ENCODE assay signal across 15 mouse cellular contexts in genomic region chrX:106092939-106093338, GRCm38 (mm10). TPM values are rescaled to one million over a fixed set of nuclear protein-coding genes. Genes with fewer than 3 reads are reported as not detected.
DNase-seq lines count a peak whose midpoint lies in the region; ATAC-seq and TF ChIP-seq lines count a peak whose summit lies in the region.
"Had no signal": no experiment of that assay in that cellular context is flagged by ENCODE, and none has a peak within 500 bp of the region (broad histone marks: within the 10 kb centered on the region; RNA-seq: fewer than 3 reads in every experiment).

No protein-coding gene starts in this region.

- H3K4me2 ChIP-seq in heart, embryonic 13.5 days: no peak overlapping the region
- no peak overlapping the region for H3K4me2 ChIP-seq in midbrain, embryonic 11.5 days
- no peak overlapping the region for H3K4me2 ChIP-seq in midbrain, postnatal 0 days (ENCODE audit: low read depth, low read length, poor library complexity, severe bottlenecking)
- no peak overlapping the region; the same call in 1 of the 2 replicates for H3K4me2 ChIP-seq in forebrain, embryonic 12.5 days
- no peak overlapping the region for H3K4me2 ChIP-seq in neural tube, embryonic 12.5 days (replicated peaks)
- H3K4me2 ChIP-seq: heart, embryonic 15.5 days; liver, embryonic 13.5 days had no signal

- 43% methylated on average over 5 of the region's 5 CpGs for WGBS in heart, embryonic 13.5 days
- 21% methylated on average over 4 of the region's 5 CpGs for WGBS in midbrain, embryonic 11.5 days
- 20% methylated on average over 5 of the region's 5 CpGs for WGBS in midbrain, postnatal 0 days
- 25% methylated on average over 5 of the region's 5 CpGs for WGBS in forebrain, embryonic 12.5 days
- 17% methylated on average over 5 of the region's 5 CpGs for WGBS in neural tube, embryonic 12.5 days

- no peaks in the 10 kb centered on the region for H3K27me3 ChIP-seq in heart, embryonic 13.5 days (replicated peaks)
- no peaks in the 10 kb centered on the region for H3K27me3 ChIP-seq in midbrain, embryonic 11.5 days (ENCODE audit: control insufficient read depth, insufficient read depth, low read length)
- H3K27me3 ChIP-seq in midbrain, postnatal 0 days (ENCODE audit: insufficient read depth, low read length): no peaks in the 10 kb centered on the region
- peaks cover 4% of the 10 kb centered on the region; the same call in 1 of the 2 replicates for H3K27me3 ChIP-seq in forebrain, embryonic 12.5 days
- no peaks in the 10 kb centered on the region for H3K27me3 ChIP-seq in neural tube, embryonic 12.5 days (replicated peaks)
- H3K27me3 ChIP-seq: heart, embryonic 15.5 days; liver, embryonic 13.5 days had no signal

- intact Hi-C loops in heart, postnatal 25 days (cut with DNase I): no loop called here

- ATAC-seq in heart, embryonic 13.5 days (ENCODE audit: extremely low read depth, insufficient number of reproducible peaks, low FRiP score, low TSS enrichment): no peak
- ATAC-seq in midbrain, embryonic 11.5 days (ENCODE audit: low FRiP score): 0 out of 2 replicates have a peak, but pooled peaks have one; percentile 58
- ATAC-seq in midbrain, postnatal 0 days (ENCODE audit: low FRiP score): no peak
- 0 out of 2 replicates have a peak, but pooled peaks have one; percentile 60 for ATAC-seq in forebrain, embryonic 12.5 days (ENCODE audit: low FRiP score)
- ATAC-seq in neural tube, embryonic 12.5 days (ENCODE audit: low FRiP score, low read depth): peak; percentile 82
- ATAC-seq: inflammation-experienced regulatory T-cells, adult 6 months had no signal

- no peak overlapping the region for H3K9ac ChIP-seq in heart, embryonic 13.5 days
- no peak overlapping the region for H3K9ac ChIP-seq in midbrain, embryonic 11.5 days (ENCODE audit: low read length)
- no peak overlapping the region for H3K9ac ChIP-seq in midbrain, postnatal 0 days (replicated peaks; ENCODE audit: low read length, poor library complexity, severe bottlenecking)
- no peak overlapping the region for H3K9ac ChIP-seq in forebrain, embryonic 12.5 days
- H3K9ac ChIP-seq in neural tube, embryonic 12.5 days: no peak overlapping the region
- H3K9ac ChIP-seq: heart, embryonic 15.5 days; liver, embryonic 13.5 days had no signal

- TF ChIP-seq CTCF in midbrain, postnatal 0 days (IDR thresholded peaks at IDR 0.05): no peak

- no peak overlapping the region for H3K4me3 ChIP-seq in heart, embryonic 13.5 days
- H3K4me3 ChIP-seq in midbrain, embryonic 11.5 days (ENCODE audit: low read depth, low read length): no peak overlapping the region
- H3K4me3 ChIP-seq in midbrain, postnatal 0 days (ENCODE audit: low read depth, low read length): no peak overlapping the region
- no peak overlapping the region for H3K4me3 ChIP-seq in forebrain, embryonic 12.5 days (replicated peaks)
- H3K4me3 ChIP-seq in neural tube, embryonic 12.5 days: no peak overlapping the region
- H3K4me3 ChIP-seq: heart, embryonic 15.5 days; liver, embryonic 13.5 days had no signal

- H3K9me3 ChIP-seq in heart, embryonic 13.5 days: no peaks in the 10 kb centered on the region
- H3K9me3 ChIP-seq in midbrain, embryonic 11.5 days (ENCODE audit: control insufficient read depth, low read length): no peaks in the 10 kb centered on the region
- no peaks in the 10 kb centered on the region for H3K9me3 ChIP-seq in midbrain, postnatal 0 days (ENCODE audit: low read length)
- H3K9me3 ChIP-seq in forebrain, embryonic 12.5 days: no peaks in the 10 kb centered on the region
- no peaks in the 10 kb centered on the region for H3K9me3 ChIP-seq in neural tube, embryonic 12.5 days
- H3K9me3 ChIP-seq: heart, embryonic 15.5 days; liver, embryonic 13.5 days had no signal

- no peak for DNase-seq in heart, postnatal 25 days (ENCODE audit: low spot score)
- peak; percentile 82 for DNase-seq in midbrain, embryonic 11.5 days (ENCODE audit: low spot score, missing footprints)
- no peak for DNase-seq in midbrain, postnatal 0 days (ENCODE audit: low spot score)
- no peak for DNase-seq in cerebellum, adult 11 months
- no peak for DNase-seq in gastrocnemius, adult 18-20 months (ENCODE audit: low spot score)
- DNase-seq: adrenal gland, adult 2 months; B cell, adult 2 months; layer of hippocampus, postnatal 36 days; liver, embryonic 13.5 days; lung, postnatal 4 days had no signal

- H3K4me1 ChIP-seq in heart, embryonic 13.5 days: peaks cover 3% of the 10 kb centered on the region; the same call in 1 of the 2 replicates
- peaks cover 7% of the 10 kb centered on the region; the same call in 1 of the 2 replicates for H3K4me1 ChIP-seq in midbrain, embryonic 11.5 days (ENCODE audit: control insufficient read depth, insufficient read depth, low read length)
- H3K4me1 ChIP-seq in midbrain, postnatal 0 days (ENCODE audit: insufficient read depth, low read length): no peaks in the 10 kb centered on the region
- H3K4me1 ChIP-seq in forebrain, embryonic 12.5 days: peaks cover 4% of the 10 kb centered on the region
- peaks cover 3% of the 10 kb centered on the region; the same call in 1 of the 2 replicates for H3K4me1 ChIP-seq in neural tube, embryonic 12.5 days
- H3K4me1 ChIP-seq: heart, embryonic 15.5 days had no signal

- peaks cover 7% of the 10 kb centered on the region for H3K36me3 ChIP-seq in heart, embryonic 13.5 days
- H3K36me3 ChIP-seq in midbrain, embryonic 11.5 days (ENCODE audit: control insufficient read depth, insufficient read depth, low read length): no peaks in the 10 kb centered on the region
- H3K36me3 ChIP-seq in midbrain, postnatal 0 days (ENCODE audit: insufficient read depth, low read length): no peaks in the 10 kb centered on the region
- no peaks in the 10 kb centered on the region for H3K36me3 ChIP-seq in forebrain, embryonic 12.5 days (replicated peaks)
- H3K36me3 ChIP-seq in neural tube, embryonic 12.5 days: no peaks in the 10 kb centered on the region
- H3K36me3 ChIP-seq: heart, embryonic 15.5 days; liver, embryonic 13.5 days had no signal

- peak overlapping the region; percentile 53; the same call in 1 of the 2 replicates for H3K27ac ChIP-seq in heart, embryonic 13.5 days (replicated peaks)
- no peak overlapping the region for H3K27ac ChIP-seq in midbrain, embryonic 11.5 days (ENCODE audit: low read depth, low read length)
- no peak overlapping the region for H3K27ac ChIP-seq in midbrain, postnatal 0 days (ENCODE audit: low read depth, low read length)
- H3K27ac ChIP-seq in forebrain, embryonic 12.5 days: no peak overlapping the region
- no peak overlapping the region for H3K27ac ChIP-seq in neural tube, embryonic 12.5 days
- H3K27ac ChIP-seq: heart, embryonic 15.5 days; liver, embryonic 13.5 days had no signal

RNA-seq across cellular contexts. Expression of gene Tlr13, which starts 50.1 kb away (rescaled TPM):
- 0.33 and 0.35 TPM in 2 replicates for polyA plus RNA-seq in heart, embryonic 13.5 days (2015; fragmentation: Nextera tagmentation; extraction: Ambion mirVana)
- total RNA-seq in heart, postnatal 25 days (2021): 1 to 10 TPM; 1.2 to 1.4 TPM
- polyA plus RNA-seq in midbrain, embryonic 11.5 days (2014; fragmentation: Nextera tagmentation; extraction: Ambion mirVana): 0.19 and 0.27 TPM in 2 replicates
- total RNA-seq in midbrain, postnatal 0 days (2014; rRNA removed): 0.71 and 1.0 TPM in 2 replicates
- polyA plus RNA-seq in midbrain, postnatal 0 days (2015; fragmentation: Nextera tagmentation; extraction: Ambion mirVana): 0.33 and 0.35 TPM in 2 replicates
- polyA plus RNA-seq in forebrain, embryonic 12.5 days (2016; fragmentation: Nextera tagmentation; extraction: Ambion mirVana): 0.08 and 0.17 TPM in 2 replicates
- 0.27 and 0.45 TPM in 2 replicates for polyA plus RNA-seq in neural tube, embryonic 12.5 days (2016; fragmentation: Nextera tagmentation; extraction: Ambion mirVana)
- under 1 TPM; 0.14 to 0.17 TPM for total RNA-seq in gastrocnemius, adult 18-20 months (2021)

Comparison
In these comparisons a context has a peak if more than half of its experiments do, and no peak if none do; other contexts are left out.
1. ATAC-seq: peak in midbrain, embryonic 11.5 days (single experiment), forebrain, embryonic 12.5 days (single experiment) and neural tube, embryonic 12.5 days (single experiment); none in heart, embryonic 13.5 days (single experiment) and midbrain, postnatal 0 days (single experiment).